Mouse (Mus musculus) myocyte (in vitro differentiated cells): ENCODE results near the gene Tap2. TPM values are rescaled to one million over a fixed set of nuclear protein-coding genes. Genes with fewer than 3 reads are reported as not detected.

Source experiments
- H3K27me3 ChIP-seq: one replicate; pipeline ENCODE4 v1.6.1; 2011; ENCODE audit not compliant: control insufficient read depth, insufficient read depth, insufficient read length
- H3K36me3 ChIP-seq: one replicate; pipeline ENCODE4 v1.6.1; 2011; ENCODE audit not compliant: control insufficient read depth, insufficient read depth
- H3K4me2 ChIP-seq: one replicate; pipeline ENCODE4 v1.6.1; 2011; ENCODE audit warnings: low read depth, control low read depth
- H3K4me3 ChIP-seq: one replicate; pipeline ENCODE4 v1.5.1; 2011; ENCODE audit warnings: mild to moderate bottlenecking, control low read depth, moderate library complexity
- H3K79me2 ChIP-seq: one replicate; pipeline ENCODE4 v1.6.1; 2011; ENCODE audit not compliant: control insufficient read depth, insufficient read depth
- H3ac ChIP-seq: one replicate; pipeline ENCODE4 v1.6.1; 2011; ENCODE audit not compliant: control insufficient read depth, insufficient read length
- CEBPB ChIP-seq: IDR thresholded peaks from 2 replicates; pipeline ENCODE4 v1.6.1; 2011; ENCODE audit warnings: mild to moderate bottlenecking, moderate library complexity; ENCODE audit not compliant: poor library complexity, insufficient read depth, severe bottlenecking
- E2F4 ChIP-seq: IDR thresholded peaks from one replicate; pipeline ENCODE4 v1.6.1; 2011; ENCODE audit warnings: mild to moderate bottlenecking, control low read depth, moderate library complexity; ENCODE audit not compliant: insufficient read depth
- MAX ChIP-seq: IDR thresholded peaks from one replicate; pipeline ENCODE4 v1.6.1; 2011; ENCODE audit warnings: low read depth, mild to moderate bottlenecking, control low read depth
- MYOD1 ChIP-seq, 3 experiments: IDR thresholded peaks; one replicate each; pipeline ENCODE4 v1.6.1; 2011; ENCODE audit warnings: control low read depth in 2 of 3, low read depth in 2 of 3, mild to moderate bottlenecking in 2 of 3, moderate library complexity in 1 of 3; ENCODE audit not compliant: insufficient read length in 2 of 3, control insufficient read depth in 1 of 3
- MYOG ChIP-seq, 3 experiments: IDR thresholded peaks; one replicate each; pipeline ENCODE4 v1.6.1; 2011; ENCODE audit warnings: control low read depth in 2 of 3, low read depth in 2 of 3, mild to moderate bottlenecking in 2 of 3; ENCODE audit not compliant: insufficient read length in 2 of 3, control insufficient read depth in 1 of 3, insufficient read depth in 1 of 3
- POLR2A ChIP-seq: IDR thresholded peaks from one replicate; pipeline ENCODE4 v1.6.1; 2011; ENCODE audit warnings: low read depth, mild to moderate bottlenecking, control low read depth, moderate library complexity; ENCODE audit not compliant: insufficient read length
- POLR2AphosphoS2 ChIP-seq: IDR thresholded peaks from one replicate; pipeline ENCODE4 v1.6.1; 2011; ENCODE audit warnings: low read depth, control low read depth; ENCODE audit not compliant: insufficient read length
- REST ChIP-seq: IDR thresholded peaks from one replicate; pipeline ENCODE4 v1.6.1; 2011; ENCODE audit warnings: mild to moderate bottlenecking, control low read depth, moderate library complexity; ENCODE audit not compliant: insufficient read depth, insufficient read length
- SRF ChIP-seq: IDR thresholded peaks from one replicate; pipeline ENCODE4 v1.6.1; 2011; ENCODE audit warnings: low read depth; ENCODE audit not compliant: control insufficient read depth, insufficient read length
- TCF12 ChIP-seq: IDR thresholded peaks from one replicate; pipeline ENCODE4 v1.6.1; 2011; ENCODE audit warnings: mild to moderate bottlenecking, control low read depth; ENCODE audit not compliant: poor library complexity, insufficient read depth, severe bottlenecking
- TCF3 ChIP-seq: IDR thresholded peaks from one replicate; pipeline ENCODE4 v1.6.1; 2011; ENCODE audit warnings: low read depth, control low read depth; ENCODE audit not compliant: insufficient read length
- USF1 ChIP-seq: IDR thresholded peaks from one replicate; pipeline ENCODE4 v1.6.1; 2011; ENCODE audit warnings: low read depth, mild to moderate bottlenecking, control low read depth, moderate library complexity
- polyA plus RNA-seq: library from polyadenylated mRNA; unstranded; fragments of >200 nt; fragmentation: generic; extraction: Trizol; gene quantifications from one replicate; pipeline ENCODE4 v1.2.1, GENCODE M21; 2012; ENCODE audit warnings: missing spikeins

Gene Tap2
- polyA plus RNA-seq, 1 experiment, result 5.3 TPM

- no peaks in the 10 kb centered on the region for H3K79me2 ChIP-seq
- no peaks in the 10 kb centered on the region for H3K36me3 ChIP-seq
- TF ChIP-seq USF1, result no peak
- TF ChIP-seq POLR2A, result no peak
- no peak for TF ChIP-seq E2F4
- no peak for TF ChIP-seq MYOD1 (IDR thresholded peaks at IDR 0.05; ENCODE audit: control insufficient read depth in 1 of 3, insufficient read length in 2 of 3, low read depth in 2 of 3)
- TF ChIP-seq POLR2AphosphoS2, result no peak
- TF ChIP-seq TCF12, result no peak
- TF ChIP-seq SRF, result no peak
- no peak for TF ChIP-seq TCF3
- TF ChIP-seq MAX, result no peak
- no peak for TF ChIP-seq CEBPB
- TF ChIP-seq REST, result no peak
- TF ChIP-seq MYOG (IDR thresholded peaks at IDR 0.05; ENCODE audit: control insufficient read depth in 1 of 3, insufficient read depth in 1 of 3, insufficient read length in 2 of 3, low read depth in 2 of 3), result no peak
- H3K4me2 ChIP-seq, result no peak overlapping the region
- no peak overlapping the region for H3K4me3 ChIP-seq
- H3K27me3 ChIP-seq, result peaks cover 82% of the 10 kb centered on the region
- no peak overlapping the region for H3ac ChIP-seq
These were observed 8.6 kb upstream of the Tap2 start for GRCm38 (mm10) chr17:34194723-34195122.

- TF ChIP-seq MYOD1 (IDR thresholded peaks at IDR 0.05; ENCODE audit: control insufficient read depth in 1 of 3, insufficient read length in 2 of 3, low read depth in 2 of 3) (no peak), SRF (no peak), TCF12 (no peak), MAX (no peak), CEBPB (no peak), POLR2AphosphoS2 (no peak), E2F4 (no peak), MYOG (IDR thresholded peaks at IDR 0.05; ENCODE audit: control insufficient read depth in 1 of 3, insufficient read depth in 1 of 3, insufficient read length in 2 of 3, low read depth in 2 of 3) (no peak), TCF3 (no peak), REST (no peak), USF1 (no peak), POLR2A (no peak)
- Histone ChIP-seq H3K36me3 (no peaks in the 10 kb centered on the region), H3K79me2 (no peaks in the 10 kb centered on the region), H3K4me3 (no peak overlapping the region), H3K4me2 (no peak overlapping the region), H3K27me3 (peaks cover 71% of the 10 kb centered on the region), H3ac (no peak overlapping the region)
These were observed 6.8 kb upstream of the Tap2 start for GRCm38 (mm10) chr17:34196491-34196890.

GRCm38 (mm10) chr17:34196941-34197894 lies 6.1 kb upstream of the Tap2 start, which contains the start of gene Psmb8:
Gene Psmb8, plus strand, starts transcription at chr17:34197721.
- H3K79me2 ChIP-seq, result no peaks in the 10 kb centered on the region
- no peak for TF ChIP-seq TCF3
- TF ChIP-seq E2F4, result no peak
- TF ChIP-seq MAX, result no peak
- no peak for TF ChIP-seq TCF12
- TF ChIP-seq POLR2A, result no peak
- no peak for TF ChIP-seq SRF
- TF ChIP-seq MYOG (IDR thresholded peaks at IDR 0.05; ENCODE audit: control insufficient read depth in 1 of 3, insufficient read depth in 1 of 3, insufficient read length in 2 of 3, low read depth in 2 of 3), result no peak
- TF ChIP-seq MYOD1 (IDR thresholded peaks at IDR 0.05; ENCODE audit: control insufficient read depth in 1 of 3, insufficient read length in 2 of 3, low read depth in 2 of 3), result no peak
- TF ChIP-seq USF1, result no peak
- TF ChIP-seq REST, result no peak
- TF ChIP-seq POLR2AphosphoS2, result no peak
- TF ChIP-seq CEBPB, result no peak
- peaks cover 63% of the 10 kb centered on the region for H3K27me3 ChIP-seq
- H3ac ChIP-seq, result no peak within 1 kb of the TSS
- H3K36me3 ChIP-seq, result no peaks in the 10 kb centered on the region
- peak within 1 kb of the TSS; percentile 64 for H3K4me2 ChIP-seq
- H3K4me3 ChIP-seq, result peak within 1 kb of the TSS; percentile 7

- Histone ChIP-seq H3ac (no peak overlapping the region), H3K36me3 (no peaks in the 10 kb centered on the region), H3K79me2 (no peaks in the 10 kb centered on the region), H3K27me3 (peaks cover 56% of the 10 kb centered on the region), H3K4me2 (peak overlapping the region; percentile 64), H3K4me3 (peak overlapping the region; percentile 7)
- TF ChIP-seq USF1, result no peak
- no peak for TF ChIP-seq POLR2AphosphoS2
- no peak for TF ChIP-seq SRF
- TF ChIP-seq MAX, result no peak
- no peak for TF ChIP-seq CEBPB
- no peak for TF ChIP-seq TCF3
- no peak for TF ChIP-seq POLR2A
- TF ChIP-seq TCF12, result no peak
These were observed 5.3 kb upstream of the Tap2 start for GRCm38 (mm10) chr17:34197904-34198520.
